Mouse (Mus musculus) heart, adult 10 weeks (tissue): ENCODE data around the gene Chst14. TPM values are rescaled to one million over a fixed set of nuclear protein-coding genes. Genes with fewer than 3 reads are reported as not detected.

Source experiments
- polyA plus RNA-seq: library from polyadenylated mRNA; stranded (reverse); fragments of 350-450 nt; fragmentation: Illumina TruSeq; extraction: RNeasy Lipid Tissue Mini Kit (QIAGEN cat#74804); gene quantifications from one replicate; pipeline ENCODE4 v1.2.3, GENCODE M21; 2014; ENCODE audit warnings: low read depth, low replicate concordance

Gene Chst14
- polyA plus RNA-seq: 6.8 TPM

GRCm38 (mm10) chr2:118926361-118926997, at the start of gene Chst14:
Chst14 (plus strand) TSS chr2:118926496.

GRCm38 (mm10) chr2:118899981-118900825, 26.1 kb upstream of the Chst14 start, which contains the start of gene Bahd1:
Bahd1 (plus strand) TSS chr2:118900377.

Other genes with a start within 250 kb of the Chst14 start
- 1.6 TPM for gene Ankrd63, start 222.5 kb upstream of the Chst14 start, polyA plus RNA-seq
- gene Plcb2, start 198.1 kb upstream of the Chst14 start, polyA plus RNA-seq: 2.8 TPM
- 18.1 TPM for gene Inafm2, start 180.7 kb upstream of the Chst14 start, polyA plus RNA-seq
- gene Ccdc9b, start 163.8 kb upstream of the Chst14 start, polyA plus RNA-seq: 25.3 TPM
- gene Phgr1, start 153.7 kb upstream of the Chst14 start, polyA plus RNA-seq: not detected
- not detected for gene Disp2, start 146.8 kb upstream of the Chst14 start, polyA plus RNA-seq
- gene Knstrn, start 112.5 kb upstream of the Chst14 start, polyA plus RNA-seq: 0.86 TPM
- gene Ivd, start 64.5 kb upstream of the Chst14 start, polyA plus RNA-seq: 343 TPM
- 9.3 TPM for gene Bahd1, start 26.1 kb upstream of the Chst14 start, polyA plus RNA-seq
- gene Ccdc32, start 102.9 kb downstream of the Chst14 start, polyA plus RNA-seq: 12.2 TPM
- gene Rpusd2, start 108.3 kb downstream of the Chst14 start, polyA plus RNA-seq: 3.5 TPM
- gene Knl1, start 120.6 kb downstream of the Chst14 start, polyA plus RNA-seq: 0.08 TPM
- gene Rad51, start 186.3 kb downstream of the Chst14 start, polyA plus RNA-seq: 0.26 TPM
- 18.1 TPM for gene Rmdn3, start 230.5 kb downstream of the Chst14 start, polyA plus RNA-seq
- gene Gchfr, start 241.3 kb downstream of the Chst14 start, polyA plus RNA-seq: 7.9 TPM
- not detected for gene Gm14137, start 248.0 kb downstream of the Chst14 start, polyA plus RNA-seq